In genomic region chr4:152286887-152287286, GRCm38 (mm10) we compare ENCODE assay signal across 9 mouse cellular contexts. TPM values are rescaled to one million over a fixed set of nuclear protein-coding genes. Genes with fewer than 3 reads are reported as not detected.
DNase-seq lines count a peak whose midpoint lies in the region; ATAC-seq and TF ChIP-seq lines count a peak whose summit lies in the region.
"Had no signal": no experiment of that assay in that cellular context is flagged by ENCODE, and none has a peak within 500 bp of the region (broad histone marks: within the 10 kb centered on the region; RNA-seq: fewer than 3 reads in every experiment).

No protein-coding gene starts in this region.

- H3K4me3 ChIP-seq in left cerebral cortex, adult 2 months: peak overlapping the region; percentile 52
- no peak overlapping the region for H3K4me3 ChIP-seq in kidney, postnatal 0 days (replicated peaks; ENCODE audit: low read depth, low read length)
- H3K4me3 ChIP-seq in midbrain, embryonic 11.5 days (ENCODE audit: low read depth, low read length): peak overlapping the region; percentile 22; the same call in 1 of the 2 replicates

- no peak for DNase-seq in left cerebral cortex, adult 2 months (ENCODE audit: extremely low spot score in 1 of 2, low spot score in 2 of 2)
- DNase-seq in left cerebral cortex, postnatal 25 days (ENCODE audit: low spot score in 2 of 2): no peak
- peak; percentile 58 for DNase-seq in c-Kit-positive CD71-negative TER-119-negative erythroid progenitor cells, embryonic 14.5 days (ENCODE audit: low read depth)
- peak; percentile 74 for DNase-seq in gastrocnemius, postnatal 14 days
- peak; percentile 71 for DNase-seq in kidney, postnatal 0 days (ENCODE audit: low spot score)
- peak; percentile 97 for DNase-seq in midbrain, embryonic 11.5 days (ENCODE audit: low spot score, missing footprints)
- DNase-seq in thymus, postnatal 0 days (ENCODE audit: low spot score): peak; percentile 67
- no peak for DNase-seq in left cerebral cortex, adult 8-10 months (ENCODE audit: low spot score in 2 of 2)

- H3K27ac ChIP-seq in left cerebral cortex, adult 2 months: no peak overlapping the region
- no peak overlapping the region for H3K27ac ChIP-seq in kidney, postnatal 0 days
- no peak overlapping the region for H3K27ac ChIP-seq in midbrain, embryonic 11.5 days (ENCODE audit: low read depth, low read length)

- H3K4me2 ChIP-seq in kidney, postnatal 0 days (ENCODE audit: low read length): no peak overlapping the region
- peak overlapping the region; percentile 49 for H3K4me2 ChIP-seq in midbrain, embryonic 11.5 days

- no peak; the same call in 1 of the 2 replicates for ATAC-seq in kidney, postnatal 0 days (replicated peaks; ENCODE audit: low FRiP score, low read depth)
- no peak for ATAC-seq in midbrain, embryonic 11.5 days (ENCODE audit: low FRiP score)

- intact Hi-C loops in left cerebral cortex, adult 2 months (cut with DNase I): no loop called here
- intact Hi-C loops in left cerebral cortex, postnatal 25 days (cut with DNase I): loop anchor here (10.0 kb wide), 1 partner anchor 112 kb away; the partner anchor contains the start of gene Acot7
- intact Hi-C loops in gastrocnemius, postnatal 14 days (cut with DNase I; ENCODE audit: low total_unique reads): no loop called here

- no peak overlapping the region for H3K9ac ChIP-seq in kidney, postnatal 0 days (ENCODE audit: low read depth, low read length)
- peak overlapping the region; percentile 36; the same call in 1 of the 2 replicates for H3K9ac ChIP-seq in midbrain, embryonic 11.5 days (ENCODE audit: low read length)

- H3K4me1 ChIP-seq in kidney, postnatal 0 days (replicated peaks; ENCODE audit: insufficient read depth, low read length): 0 out of 2 replicates have a peak, but pooled peaks cover 5% of the 10 kb centered on the region
- H3K4me1 ChIP-seq in midbrain, embryonic 11.5 days (ENCODE audit: control insufficient read depth, insufficient read depth, low read length): peaks cover 59% of the 10 kb centered on the region

- no peaks in the 10 kb centered on the region for H3K36me3 ChIP-seq in kidney, postnatal 0 days (ENCODE audit: insufficient read depth, low read length)
- no peaks in the 10 kb centered on the region for H3K36me3 ChIP-seq in midbrain, embryonic 11.5 days (ENCODE audit: control insufficient read depth, insufficient read depth, low read length)

- WGBS in kidney, postnatal 0 days: 4% methylated on average over 26 of the region's 26 CpGs
- WGBS in midbrain, embryonic 11.5 days: 3% methylated on average over 26 of the region's 26 CpGs

- peaks cover 85% of the 10 kb centered on the region for H3K27me3 ChIP-seq in kidney, postnatal 0 days (ENCODE audit: insufficient read depth, low read length)
- peaks cover 91% of the 10 kb centered on the region for H3K27me3 ChIP-seq in midbrain, embryonic 11.5 days (ENCODE audit: control insufficient read depth, insufficient read depth, low read length)

- no peaks in the 10 kb centered on the region for H3K9me3 ChIP-seq in kidney, postnatal 0 days (replicated peaks; ENCODE audit: low read length)
- no peaks in the 10 kb centered on the region for H3K9me3 ChIP-seq in midbrain, embryonic 11.5 days (ENCODE audit: control insufficient read depth, low read length)

- TF ChIP-seq CTCF in left cerebral cortex, adult 2 months (IDR thresholded peaks at IDR 0.05): no peak
- TF ChIP-seq CTCF in kidney, postnatal 0 days (IDR thresholded peaks at IDR 0.05; ENCODE audit: low read depth): no peak

RNA-seq across cellular contexts. Expression of gene Hes3, which starts 4.6 kb away (rescaled TPM):
- total RNA-seq in left cerebral cortex, adult 2 months (2021): under 1 TPM; 0.30 to 0.32 TPM
- total RNA-seq in left cerebral cortex, postnatal 25 days (2021): under 1 TPM; 0.30 to 0.37 TPM
- total RNA-seq in gastrocnemius, postnatal 14 days (2021): not detected
- not detected in 2 replicates for polyA plus RNA-seq in kidney, postnatal 0 days (2015; fragmentation: Nextera tagmentation; extraction: Ambion mirVana)
- polyA plus RNA-seq in midbrain, embryonic 11.5 days (2014; fragmentation: Nextera tagmentation; extraction: Ambion mirVana): 8.6 and 12.6 TPM in 2 replicates
- 0.07 TPM in 1 of 2 replicates, not detected in the other for polyA plus RNA-seq in thymus, postnatal 0 days (2015; fragmentation: Nextera tagmentation; extraction: Ambion mirVana)
- under 1 TPM; 0.21 to 0.44 (median 0.30) TPM for total RNA-seq in left cerebral cortex, adult 8-10 months (2022)
- polyA plus RNA-seq: small intestine, adult 2 months had no signal

RNA-seq across cellular contexts. Expression of gene Icmt, which starts 10.1 kb away (rescaled TPM):
- total RNA-seq in left cerebral cortex, adult 2 months (2021): 10 to 100 TPM; 49.8 to 54.3 TPM
- total RNA-seq in left cerebral cortex, postnatal 25 days (2021): 10 to 100 TPM; 50.9 to 56.7 TPM
- 10 to 100 TPM; 16.0 to 19.0 TPM for total RNA-seq in gastrocnemius, postnatal 14 days (2021)
- polyA plus RNA-seq in kidney, postnatal 0 days (2015; fragmentation: Nextera tagmentation; extraction: Ambion mirVana): 20.0 and 23.6 TPM in 2 replicates
- 18.1 and 19.8 TPM in 2 replicates for polyA plus RNA-seq in midbrain, embryonic 11.5 days (2014; fragmentation: Nextera tagmentation; extraction: Ambion mirVana)
- polyA plus RNA-seq in thymus, postnatal 0 days (2015; fragmentation: Nextera tagmentation; extraction: Ambion mirVana): 19.2 and 19.7 TPM in 2 replicates
- total RNA-seq in left cerebral cortex, adult 8-10 months (2022): 10 to 100 TPM; 44.7 to 51.1 (median 47.3) TPM

RNA-seq across cellular contexts. Expression of gene Gpr153, which starts 12.9 kb away (rescaled TPM):
- total RNA-seq in left cerebral cortex, adult 2 months (2021): 10 to 100 TPM; 29.6 to 35.9 TPM
- total RNA-seq in left cerebral cortex, postnatal 25 days (2021): 10 to 100 TPM; 26.8 to 37.1 TPM
- 10 to 100 TPM; 18.0 to 21.0 TPM for total RNA-seq in gastrocnemius, postnatal 14 days (2021)
- 4.6 and 5.2 TPM in 2 replicates for polyA plus RNA-seq in kidney, postnatal 0 days (2015; fragmentation: Nextera tagmentation; extraction: Ambion mirVana)
- polyA plus RNA-seq in midbrain, embryonic 11.5 days (2014; fragmentation: Nextera tagmentation; extraction: Ambion mirVana): 7.4 and 9.5 TPM in 2 replicates
- 1.2 and 1.4 TPM in 2 replicates for polyA plus RNA-seq in thymus, postnatal 0 days (2015; fragmentation: Nextera tagmentation; extraction: Ambion mirVana)
- 10 to 100 TPM; 27.5 to 40.2 (median 31.6) TPM for total RNA-seq in left cerebral cortex, adult 8-10 months (2022)

RNA-seq across cellular contexts. Expression of gene Rnf207, which starts 31.9 kb away (rescaled TPM):
- 10 to 100 TPM; 17.0 to 18.6 TPM for total RNA-seq in left cerebral cortex, adult 2 months (2021)
- 10 to 100 TPM in 1 of 2 experiments, 1 to 10 TPM in 1; 8.7 to 11.1 TPM for total RNA-seq in left cerebral cortex, postnatal 25 days (2021)
- total RNA-seq in gastrocnemius, postnatal 14 days (2021): not detected
- 0.45 and 1.1 TPM in 2 replicates for polyA plus RNA-seq in kidney, postnatal 0 days (2015; fragmentation: Nextera tagmentation; extraction: Ambion mirVana)
- polyA plus RNA-seq in midbrain, embryonic 11.5 days (2014; fragmentation: Nextera tagmentation; extraction: Ambion mirVana): 1.1 and 1.7 TPM in 2 replicates
- polyA plus RNA-seq in thymus, postnatal 0 days (2015; fragmentation: Nextera tagmentation; extraction: Ambion mirVana): 0.09 TPM in 1 of 2 replicates, not detected in the other
- 10 to 100 TPM; 15.5 to 24.1 (median 19.5) TPM for total RNA-seq in left cerebral cortex, adult 8-10 months (2022)

RNA-seq across cellular contexts. Expression of gene Rpl22, which starts 38.7 kb away (rescaled TPM):
- total RNA-seq in left cerebral cortex, adult 2 months (2021): 100 to 1,000 TPM; 171 to 172 TPM
- total RNA-seq in left cerebral cortex, postnatal 25 days (2021): 100 to 1,000 TPM; 160 TPM
- 100 to 1,000 TPM; 233 to 251 TPM for total RNA-seq in gastrocnemius, postnatal 14 days (2021)
- polyA plus RNA-seq in kidney, postnatal 0 days (2015; fragmentation: Nextera tagmentation; extraction: Ambion mirVana): 463 and 527 TPM in 2 replicates
- 357 and 368 TPM in 2 replicates for polyA plus RNA-seq in midbrain, embryonic 11.5 days (2014; fragmentation: Nextera tagmentation; extraction: Ambion mirVana)
- 557 and 592 TPM in 2 replicates for polyA plus RNA-seq in thymus, postnatal 0 days (2015; fragmentation: Nextera tagmentation; extraction: Ambion mirVana)
- 100 to 1,000 TPM; 153 to 206 (median 187) TPM for total RNA-seq in left cerebral cortex, adult 8-10 months (2022)

Comparison
In these comparisons a context has a peak if more than half of its experiments do, and no peak if none do; other contexts are left out.
1. DNase-seq: peak in c-Kit-positive CD71-negative TER-119-negative erythroid progenitor cells, embryonic 14.5 days (single experiment), gastrocnemius, postnatal 14 days (single experiment), kidney, postnatal 0 days (single experiment), midbrain, embryonic 11.5 days (single experiment) and thymus, postnatal 0 days (single experiment); none in left cerebral cortex, adult 2 months (0 of 2), left cerebral cortex, postnatal 25 days (0 of 2) and left cerebral cortex, adult 8-10 months (0 of 2).